Mouse (Mus musculus) T-cell, adult 66 days (primary cell): Measurements from ENCODE around the gene Gm20869. TPM values are rescaled to one million over a fixed set of nuclear protein-coding genes. Genes with fewer than 3 reads are reported as not detected.

Source experiments
- total RNA-seq, 2 experiments: library from RNA; stranded (reverse); gene quantifications; 3 replicates in 1 of 2; 4 replicates in 1 of 2; pipeline ENCODE4 v1.2.4; 2023

The Gm20869 gene
- total RNA-seq: not detected

DNA sequence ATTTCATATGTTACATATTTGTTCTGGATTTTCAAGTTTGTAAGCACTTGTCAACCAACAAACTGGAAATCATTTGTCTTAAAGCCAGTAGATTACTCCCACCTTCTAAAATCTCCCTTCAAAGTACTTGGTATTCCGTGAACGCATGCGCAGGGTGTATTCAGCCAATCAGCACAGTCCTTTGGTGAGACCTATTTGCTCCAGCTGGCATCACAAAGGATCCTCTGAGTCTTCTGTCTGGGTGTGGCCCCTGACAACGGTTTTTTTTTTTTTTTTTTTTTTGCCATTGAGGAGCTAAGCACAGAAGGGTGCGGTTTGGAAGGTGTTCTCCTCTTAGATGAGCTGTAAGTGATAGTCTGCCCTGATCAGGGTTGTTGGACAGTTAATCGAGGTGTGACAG, at the start of gene Gm20869:
Gene Gm20869 (plus strand): TSS at position 301 of the 400 bp plus-strand sequence.

Other genes starting within 250 kb of the Gm20869 start
- not detected for gene Gm20870, start 222.6 kb downstream of the Gm20869 start, total RNA-seq